Mouse (Mus musculus) thymus, postnatal 10 days (tissue): Measurements from ENCODE around the gene Ak5.
"Not testable (repeated sequence)": the region's sequence is repeated elsewhere in the genome, so short reads cannot be mapped to it uniquely, and the experiment has no call there.

Experiments used
- DNase-seq, 2 experiments: peaks; one replicate each; pipeline ENCODE4 v3.0.0; 2021; ENCODE audit warnings: low spot score in 2 of 2

Gene Ak5

GRCm38 (mm10) chr3:152668239-152668638, at the start of gene Ak5:
Ak5 (minus strand) TSS chr3:152668360.
- DNase-seq: no peak

DNA sequence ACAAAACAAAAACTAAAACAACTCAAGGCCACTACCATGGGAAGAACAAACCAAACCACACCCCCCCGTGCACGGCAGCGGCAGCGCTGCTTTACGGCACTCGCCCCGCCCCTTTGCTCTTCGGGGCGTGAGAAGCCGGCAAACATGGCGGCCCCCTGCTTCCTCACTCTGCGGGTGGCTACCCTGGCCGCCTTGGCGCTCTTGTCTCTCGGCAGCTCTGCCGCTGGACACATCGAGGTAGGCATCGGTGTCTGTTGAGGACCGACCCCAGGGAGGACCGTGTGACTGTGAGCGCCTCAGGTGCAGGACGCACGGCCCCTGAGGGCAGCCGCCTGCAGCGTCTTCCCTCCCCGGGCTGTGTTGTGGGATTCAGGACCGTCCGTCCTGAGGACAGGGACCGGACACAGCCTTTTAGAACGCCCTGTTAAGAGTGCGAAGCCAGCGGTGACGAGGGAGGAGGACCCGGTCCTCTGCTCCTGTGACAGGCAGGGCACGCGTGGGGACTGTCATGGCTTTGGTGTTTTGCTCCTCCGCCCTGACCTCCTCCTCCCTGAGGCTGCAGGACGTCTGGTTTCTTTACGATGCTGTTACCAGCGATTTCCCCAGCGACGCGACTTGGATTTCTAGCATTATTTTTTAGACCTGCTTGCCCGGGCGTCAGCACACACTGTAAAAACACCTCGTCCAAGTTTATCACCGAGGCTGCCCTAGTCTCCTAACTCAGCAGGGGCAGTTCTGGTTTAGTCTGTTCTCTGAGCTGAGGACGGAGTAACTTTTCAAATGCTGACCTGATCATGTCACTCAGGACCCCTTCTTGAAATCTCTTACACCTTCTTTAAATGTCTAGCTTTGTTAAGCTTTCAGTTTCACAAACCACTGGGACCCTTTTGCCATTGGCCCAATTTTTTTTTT, 46.1 kb upstream of the Ak5 start, which contains the start of gene Pigk:
Gene Pigk (plus strand): TSS at position 110 of the 912 bp plus-strand sequence.
- DNase-seq: peak; percentile 82 to 90

DNA sequence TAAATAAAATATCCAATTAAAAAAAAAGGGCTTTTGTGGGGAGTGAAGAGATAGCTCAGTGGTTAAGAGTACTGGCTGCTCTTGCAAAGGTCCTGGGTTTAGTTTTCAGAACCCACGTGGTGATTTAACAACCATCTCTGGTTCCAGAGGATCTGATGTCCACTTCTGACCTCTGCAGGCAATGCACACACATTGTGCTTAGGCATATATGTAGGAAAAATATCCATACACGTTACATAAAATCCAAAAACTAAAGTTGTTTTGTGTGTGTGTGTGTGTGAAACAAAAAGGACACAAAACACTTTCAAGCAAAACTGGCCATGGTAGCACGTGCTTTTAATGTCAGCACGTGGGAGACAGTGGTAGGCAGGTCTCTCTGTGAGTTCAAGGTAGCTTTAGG, 44.8 kb upstream of the Ak5 start:
- DNase-seq: no peak

- DNase-seq: no peak
Measured at GRCm38 (mm10) chr3:152709936-152710335, 41.8 kb upstream of the Ak5 start.

- no peak for DNase-seq
Measured at GRCm38 (mm10) chr3:152707321-152707823, 39.2 kb upstream of the Ak5 start.

DNA sequence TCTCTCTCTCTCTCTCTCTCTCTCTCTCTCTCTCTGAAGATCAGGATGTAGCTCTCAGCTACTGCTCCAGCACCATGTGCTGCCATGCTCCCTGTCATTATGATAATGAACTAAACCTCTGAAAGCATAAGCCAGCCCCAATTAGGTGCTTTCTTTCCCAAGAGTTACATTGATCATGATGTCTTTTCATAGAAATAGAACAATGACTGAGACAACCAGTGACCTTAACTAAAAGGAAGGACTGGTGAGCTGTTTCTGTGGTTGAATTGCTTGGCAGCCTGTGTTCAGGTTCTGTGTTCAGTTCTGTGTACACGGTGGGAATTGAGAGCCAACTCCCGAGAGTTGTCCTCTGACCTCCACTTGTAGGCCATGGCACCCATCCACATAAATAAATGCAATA, 38.7 kb upstream of the Ak5 start:
- no peak for DNase-seq

GRCm38 (mm10) chr3:152705826-152706225, 37.7 kb upstream of the Ak5 start:
- DNase-seq: no peak

GRCm38 (mm10) chr3:152702274-152702843, 34.2 kb upstream of the Ak5 start:
- no peak for DNase-seq

DNA sequence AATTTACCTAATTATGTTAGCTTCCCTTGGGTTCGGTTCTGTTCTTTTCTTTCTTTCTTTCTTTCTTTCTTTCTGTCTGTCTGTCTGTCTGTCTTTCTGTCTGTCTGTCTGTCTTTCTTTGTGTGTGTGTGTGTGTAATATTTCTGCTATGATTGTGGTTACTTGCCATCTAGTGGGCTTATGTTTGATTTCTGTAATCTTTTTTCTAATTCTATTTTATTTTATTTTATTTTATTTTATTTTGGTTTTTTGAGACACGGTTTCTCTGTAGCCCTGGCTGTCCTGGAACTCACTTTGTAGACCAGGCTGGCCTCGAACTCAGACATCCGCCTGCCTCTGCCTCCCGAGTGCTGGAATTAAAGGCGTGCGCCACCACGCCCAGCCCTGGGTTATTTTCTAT, 33.4 kb upstream of the Ak5 start:
- not testable (repeated sequence) for DNase-seq

DNA sequence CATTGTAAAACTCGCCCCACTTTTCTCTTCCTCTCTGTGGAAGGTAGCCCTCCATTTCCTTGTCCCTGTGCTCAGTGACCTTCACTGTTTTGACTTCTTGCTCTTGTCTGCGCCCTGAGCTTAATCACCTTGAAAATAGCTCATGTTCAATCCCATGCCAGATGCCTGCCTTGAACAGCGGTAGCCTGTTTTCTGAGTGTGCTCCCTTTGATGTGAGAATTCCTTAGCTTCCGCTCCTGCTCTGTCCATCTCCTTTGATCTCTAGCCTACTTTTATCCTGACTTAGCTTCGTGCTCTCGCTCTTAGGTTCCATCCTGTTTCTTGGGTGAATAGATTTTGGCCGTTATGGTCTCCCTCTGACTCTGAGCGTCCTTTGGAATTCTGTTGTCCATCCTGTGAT, 31.1 kb upstream of the Ak5 start:
- DNase-seq: no peak

DNA sequence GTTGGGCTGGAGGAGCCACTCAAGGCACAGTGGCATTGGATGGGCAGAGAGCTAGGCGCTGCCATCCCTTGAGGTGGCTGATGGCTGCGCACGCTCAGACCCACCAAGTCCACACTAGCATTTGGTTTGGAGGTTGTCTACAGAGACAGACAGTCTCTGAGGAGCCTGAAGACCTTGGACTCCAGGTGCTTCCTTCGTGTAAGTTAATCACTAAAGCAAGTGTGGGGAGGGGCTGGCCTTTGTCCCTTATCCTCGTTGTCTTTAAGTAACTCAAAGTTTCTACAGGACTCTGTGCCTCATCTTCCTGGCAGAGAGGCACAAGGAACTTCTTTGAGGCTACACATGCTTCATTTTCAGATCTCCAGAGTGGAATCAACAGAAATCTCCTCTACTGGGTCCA, 29.9 kb upstream of the Ak5 start:
- no peak for DNase-seq

GRCm38 (mm10) chr3:152694950-152695349, 26.8 kb upstream of the Ak5 start:
- DNase-seq: no peak

DNA sequence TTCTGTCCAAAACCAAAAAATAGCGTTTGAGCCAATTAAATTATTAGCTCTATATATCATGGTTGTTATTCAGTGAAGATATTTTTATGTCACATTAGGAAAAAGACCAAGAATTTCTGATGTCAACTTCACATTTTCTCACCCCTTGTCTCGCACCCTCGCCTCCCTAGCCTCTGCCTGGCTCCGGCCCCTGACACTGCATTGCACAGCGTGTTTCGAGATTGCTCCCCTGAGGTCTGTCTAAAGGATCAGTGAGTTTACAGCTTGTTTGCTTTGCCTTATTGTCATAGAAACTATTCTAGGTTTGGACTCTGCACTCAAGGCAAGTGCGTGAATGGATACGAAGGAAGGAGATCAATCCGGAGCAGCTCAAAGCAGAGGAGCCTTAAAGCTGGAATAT, 20.9 kb upstream of the Ak5 start:
- no peak for DNase-seq

GRCm38 (mm10) chr3:152688532-152688931, 20.4 kb upstream of the Ak5 start:
- DNase-seq: no peak

DNA sequence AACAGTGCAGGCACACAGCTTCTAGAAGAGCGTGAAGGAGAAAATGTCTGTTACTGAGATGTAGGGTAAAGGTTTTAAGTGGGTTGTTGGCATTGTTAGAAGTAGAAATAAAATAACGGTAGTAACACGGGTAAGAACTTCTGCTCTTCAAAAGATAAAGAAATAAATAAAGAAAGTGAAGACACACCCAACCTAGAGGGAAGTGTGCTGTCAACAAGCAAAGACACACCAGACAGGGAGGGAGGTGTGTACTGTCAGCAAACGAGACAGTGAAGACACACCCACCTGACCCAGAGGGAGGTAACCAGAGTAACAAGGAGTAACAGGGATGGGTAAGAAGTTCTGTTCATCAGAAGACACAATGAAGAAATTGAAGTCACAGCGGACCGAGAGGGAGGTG, 6.5 kb upstream of the Ak5 start:
- no peak for DNase-seq

- no peak for DNase-seq
Measured at GRCm38 (mm10) chr3:152669783-152670182, 1.6 kb upstream of the Ak5 start.

DNA sequence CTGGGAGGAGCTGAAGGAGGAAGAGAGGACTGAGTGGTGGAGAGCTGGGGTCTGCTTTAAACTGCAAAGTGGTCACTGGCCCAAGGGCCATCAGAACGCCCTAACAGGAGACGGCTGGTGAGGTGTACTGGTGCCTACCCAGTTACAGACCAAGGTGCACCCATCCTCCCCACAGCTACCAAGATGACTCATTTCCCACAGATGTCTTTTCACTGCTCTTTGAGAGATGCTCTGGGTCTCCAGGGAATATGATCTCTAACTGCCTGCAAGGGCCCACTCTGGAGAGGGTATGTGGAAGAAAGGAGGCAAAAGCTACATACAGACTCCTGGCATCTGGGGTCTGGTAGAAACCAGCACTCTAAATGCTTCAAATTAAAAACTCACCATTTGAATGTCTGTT, 633 bp upstream of the Ak5 start:
- no peak for DNase-seq

- DNase-seq: no peak
Measured at GRCm38 (mm10) chr3:152667356-152668211, 576 bp downstream of the Ak5 start.

- no peak for DNase-seq
Measured at GRCm38 (mm10) chr3:152666991-152667355, 1.2 kb downstream of the Ak5 start.

GRCm38 (mm10) chr3:152658592-152658991, 9.6 kb downstream of the Ak5 start:
- DNase-seq: no peak

DNA sequence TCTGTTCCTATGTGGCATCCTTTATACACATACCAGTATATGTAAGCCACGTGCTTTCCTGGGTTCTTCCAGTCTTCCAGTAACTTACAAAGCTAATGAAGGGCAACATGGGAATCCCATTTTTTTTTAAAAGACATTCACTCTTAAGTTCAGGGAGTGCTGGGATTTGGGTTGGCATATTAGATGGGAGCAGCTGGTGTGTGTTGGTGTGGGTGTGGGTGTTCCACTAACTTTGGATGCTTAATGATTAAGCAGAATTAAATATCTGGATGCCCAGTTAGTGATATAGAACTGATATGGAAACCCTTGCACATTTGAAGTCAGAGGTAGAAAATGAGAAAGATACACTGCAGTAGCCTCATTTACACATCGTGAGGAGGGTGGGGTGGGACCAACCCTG, 16.2 kb downstream of the Ak5 start:
- no peak for DNase-seq

- DNase-seq: no peak
Measured at GRCm38 (mm10) chr3:152644610-152645009, 23.6 kb downstream of the Ak5 start.
